Mouse (Mus musculus): ENCODE data around the gene Eif4a2.
"Not testable (repeated sequence)": the region's sequence is repeated elsewhere in the genome, so short reads cannot be mapped to it uniquely, and the experiment has no call there.

Gene Eif4a2

DNA sequence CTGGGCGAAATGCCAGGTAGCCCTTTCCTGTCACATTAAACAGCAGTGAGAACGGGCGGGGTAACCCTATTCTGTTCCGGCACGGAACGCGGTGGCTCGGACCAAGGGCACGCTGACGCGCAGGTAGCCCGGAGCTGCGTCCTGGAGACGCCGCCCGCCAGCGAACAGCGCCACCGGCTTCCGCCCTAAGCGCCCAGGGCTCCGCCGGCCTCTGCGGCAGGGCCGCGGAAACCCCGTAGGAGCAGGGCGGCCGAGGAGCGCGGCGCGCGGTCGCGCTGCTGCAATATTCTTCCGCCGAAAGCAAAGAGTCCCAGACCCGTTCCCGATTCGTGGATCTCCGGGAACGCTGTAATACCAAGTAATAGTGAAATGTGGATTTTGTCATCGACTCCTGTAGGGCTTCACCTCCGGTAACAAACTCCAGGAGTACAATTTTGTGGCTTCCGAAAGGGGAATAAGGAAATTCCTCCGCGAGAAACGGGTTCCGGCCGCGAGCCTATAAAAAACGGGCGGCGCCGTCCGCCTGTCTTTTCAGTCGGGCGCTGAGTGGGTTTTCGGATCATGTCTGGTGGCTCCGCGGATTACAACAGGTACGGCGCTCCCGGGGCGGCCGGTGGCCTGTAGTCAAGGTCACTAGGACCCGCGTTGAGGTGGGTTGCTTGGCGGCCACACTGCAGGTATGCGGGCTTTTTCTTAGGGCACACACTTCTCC is at the start of gene Eif4a2:
TSS of gene Eif4a2 (plus strand) at position 214 of the 712 bp plus-strand sequence.
- peak; percentile 92 for DNase-seq (ENCODE audit: low spot score in 2 of 2)

DNA sequence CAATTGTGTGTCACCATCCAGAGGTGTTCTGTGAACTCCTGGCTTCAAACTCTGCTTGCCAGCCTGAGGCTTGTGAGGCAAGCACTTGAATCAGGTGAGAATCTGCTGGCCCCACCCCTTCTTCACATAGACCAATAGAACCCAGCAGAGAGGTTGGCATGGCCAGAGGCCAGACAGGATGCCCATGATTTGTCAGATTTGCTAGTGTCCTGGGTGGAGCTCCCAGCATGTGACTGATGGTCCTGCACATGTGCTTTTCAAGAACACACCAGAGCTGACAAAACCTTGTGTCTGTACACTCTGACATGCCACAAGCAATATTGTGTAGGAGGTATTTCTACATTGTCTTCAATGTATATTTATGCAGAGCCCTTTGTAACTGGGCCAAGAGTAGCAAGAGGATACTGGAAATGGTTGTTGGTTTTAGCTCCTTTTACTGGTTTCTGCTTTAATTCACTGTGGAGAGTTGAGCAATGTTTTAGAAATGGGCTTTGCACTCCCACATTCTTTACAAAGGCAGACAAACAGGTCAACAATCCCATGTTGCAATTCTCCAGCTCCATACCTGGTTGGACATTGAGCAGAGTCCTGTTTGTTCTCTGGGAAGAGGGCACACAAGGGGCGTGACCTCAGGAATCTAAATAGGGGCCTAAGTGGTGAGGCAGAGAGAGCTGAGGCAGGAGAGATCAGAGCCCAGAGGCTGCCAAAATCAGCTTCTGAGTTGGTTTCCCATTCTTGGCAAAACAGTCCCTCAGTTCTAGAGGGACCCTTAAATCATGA is 49.4 kb upstream of the Eif4a2 start, which contains the start of gene Kng1:
TSS of gene Kng1 (plus strand) at position 198 of the 780 bp plus-strand sequence.
- not testable (repeated sequence) for DNase-seq (ENCODE audit: low spot score in 2 of 2)

DNA sequence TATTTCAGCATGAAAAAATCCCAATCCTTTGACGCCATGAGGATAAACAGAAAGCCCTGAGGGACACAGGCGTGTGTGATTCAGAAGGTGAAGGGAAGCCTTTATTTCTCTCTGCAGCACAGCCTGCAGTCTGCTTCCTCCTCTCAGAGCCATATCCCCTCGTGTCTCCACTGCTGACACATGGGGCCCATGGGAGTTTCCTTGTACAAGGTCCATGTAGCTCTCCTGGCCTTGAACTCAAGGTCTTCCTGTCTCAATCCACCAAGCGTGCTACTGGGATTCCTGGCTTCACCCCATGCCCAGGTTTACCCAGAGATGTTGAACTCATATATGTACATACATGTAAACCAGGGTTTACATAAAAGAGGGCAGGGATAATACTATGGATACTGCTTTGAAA is 47.6 kb upstream of the Eif4a2 start:
- DNase-seq (ENCODE audit: low spot score in 2 of 2): not testable (repeated sequence)

DNA sequence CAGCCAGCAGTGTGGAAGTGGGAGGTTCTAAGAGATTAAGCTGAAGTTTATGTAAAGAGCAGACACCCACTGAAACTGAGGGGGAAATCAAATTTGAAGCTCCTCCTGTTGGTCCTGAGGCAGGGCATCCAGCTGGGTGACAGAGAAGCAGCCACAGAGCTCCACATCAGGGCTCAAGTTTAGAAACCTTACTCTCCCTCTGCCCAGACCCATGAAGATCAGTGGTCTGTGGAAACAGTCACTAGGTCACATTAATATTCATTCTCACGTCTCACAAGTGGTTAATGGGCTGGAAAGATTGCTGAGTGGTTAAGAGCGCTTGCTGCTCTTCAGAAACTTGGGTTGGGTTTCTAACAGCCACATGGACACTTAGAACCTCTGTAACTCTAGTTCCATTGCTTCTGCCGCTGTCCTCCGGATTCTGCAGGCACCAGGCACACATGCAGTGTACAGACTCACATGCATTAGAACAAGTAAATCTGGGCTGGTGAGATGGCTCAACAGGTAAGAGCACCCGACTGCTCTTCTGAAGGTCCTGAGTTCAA is 46.4 kb upstream of the Eif4a2 start:
- not testable (repeated sequence) for DNase-seq (ENCODE audit: low spot score in 2 of 2)

DNA sequence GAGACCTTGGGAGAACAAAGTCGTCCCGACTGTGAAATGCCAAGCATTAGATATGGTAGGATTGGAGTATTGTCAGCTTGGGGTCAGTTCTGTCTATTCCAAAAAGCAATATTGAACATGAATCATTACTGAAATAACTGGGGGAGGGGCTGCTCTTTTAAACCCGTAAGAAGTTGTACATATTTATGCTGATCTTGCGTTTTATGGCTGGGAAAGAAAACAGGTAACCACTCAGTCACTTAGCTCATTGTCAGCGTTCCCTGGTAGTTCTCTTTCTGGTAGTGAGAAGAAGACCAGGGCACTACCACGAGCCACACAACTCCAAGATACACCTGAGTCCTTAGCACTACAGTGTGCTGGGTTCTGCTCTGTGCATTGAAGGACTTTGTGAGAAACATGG is 29.7 kb upstream of the Eif4a2 start:
- DNase-seq (ENCODE audit: low spot score in 2 of 2): not testable (repeated sequence)

DNA sequence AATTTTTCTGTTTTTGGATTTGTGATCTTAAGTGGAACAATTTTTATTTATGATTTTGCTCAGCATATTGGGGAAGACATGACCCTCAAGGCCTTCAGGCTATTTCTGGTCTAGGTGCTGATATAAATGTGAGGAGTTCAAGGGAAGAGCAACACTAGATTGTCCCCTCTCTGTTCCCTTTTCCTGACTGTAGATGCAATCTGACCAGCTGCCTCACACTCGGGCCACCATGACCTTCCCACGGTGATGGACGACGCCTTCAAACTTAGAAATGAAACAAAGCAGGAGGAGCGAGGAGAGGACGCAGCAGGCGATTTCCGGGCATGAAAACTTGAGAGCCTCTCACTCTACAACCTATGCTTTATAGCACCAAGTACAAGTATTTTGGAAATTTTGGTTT is 20.1 kb upstream of the Eif4a2 start:
- not testable (repeated sequence) for DNase-seq (ENCODE audit: low spot score in 2 of 2)

DNA sequence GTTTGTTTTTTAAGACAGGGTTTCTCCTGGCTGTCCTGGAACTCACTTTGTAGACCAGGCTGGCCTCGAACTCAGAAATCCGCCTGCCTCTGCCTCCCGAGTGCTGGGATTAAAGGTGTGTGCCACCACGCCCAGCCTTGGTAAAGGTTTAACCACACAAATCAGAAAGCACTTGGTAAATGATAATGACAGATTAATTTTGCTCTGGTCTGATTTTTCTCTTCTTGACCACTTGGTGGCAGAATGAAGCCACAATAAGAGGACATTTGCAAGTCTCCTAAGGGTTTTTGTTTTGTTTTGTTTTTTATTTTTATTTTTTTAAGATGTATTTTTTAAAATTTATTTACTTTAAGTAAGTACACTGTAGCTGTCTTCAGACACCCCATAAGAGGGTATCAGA is 19.5 kb upstream of the Eif4a2 start:
- not testable (repeated sequence) for DNase-seq (ENCODE audit: low spot score in 2 of 2)

DNA sequence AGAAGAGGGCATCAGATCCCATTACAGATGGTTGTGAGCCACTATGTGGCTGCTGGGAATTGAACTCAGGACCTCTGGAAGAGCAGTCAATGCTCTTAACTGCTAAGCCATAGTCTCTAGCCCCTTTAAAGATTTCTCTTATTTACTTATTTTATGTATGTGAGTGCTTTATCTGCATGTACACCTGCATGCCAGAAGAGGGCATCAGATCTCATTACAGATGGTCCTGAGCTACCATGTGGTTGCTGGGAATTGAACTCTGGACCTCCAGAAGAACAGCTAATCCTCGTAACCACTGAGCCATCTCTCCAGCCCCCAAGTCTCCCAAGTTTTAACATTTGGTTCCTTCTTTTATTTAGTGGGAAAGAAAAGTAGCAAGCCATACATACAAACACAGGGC is 18.8 kb upstream of the Eif4a2 start:
- DNase-seq (ENCODE audit: low spot score in 2 of 2): not testable (repeated sequence)

DNA sequence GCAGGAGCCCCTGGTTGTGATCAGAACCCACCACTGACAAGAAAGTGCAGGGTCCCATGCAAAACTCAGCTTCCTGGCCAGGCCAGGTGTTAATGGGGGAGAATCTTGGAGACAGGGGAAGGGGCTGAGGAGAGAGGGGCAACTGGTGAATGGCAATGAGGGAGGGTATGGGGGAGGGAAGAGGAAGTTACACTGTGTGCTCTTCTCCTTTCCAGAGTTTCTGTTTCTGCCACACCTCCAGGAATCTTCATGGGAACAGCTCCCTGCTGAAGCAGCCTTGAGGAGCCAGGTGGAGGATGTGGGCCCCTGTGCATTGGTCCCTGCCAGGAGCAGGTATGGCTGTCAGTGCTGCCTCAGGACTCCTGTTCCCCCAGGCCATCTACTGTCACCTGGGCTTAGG is 15.9 kb upstream of the Eif4a2 start:
- DNase-seq (ENCODE audit: low spot score in 2 of 2): not testable (repeated sequence)

GRCm38 (mm10) chr16:23093321-23093953 is 13.8 kb upstream of the Eif4a2 start:
- no peak for DNase-seq (ENCODE audit: low spot score in 2 of 2)

DNA sequence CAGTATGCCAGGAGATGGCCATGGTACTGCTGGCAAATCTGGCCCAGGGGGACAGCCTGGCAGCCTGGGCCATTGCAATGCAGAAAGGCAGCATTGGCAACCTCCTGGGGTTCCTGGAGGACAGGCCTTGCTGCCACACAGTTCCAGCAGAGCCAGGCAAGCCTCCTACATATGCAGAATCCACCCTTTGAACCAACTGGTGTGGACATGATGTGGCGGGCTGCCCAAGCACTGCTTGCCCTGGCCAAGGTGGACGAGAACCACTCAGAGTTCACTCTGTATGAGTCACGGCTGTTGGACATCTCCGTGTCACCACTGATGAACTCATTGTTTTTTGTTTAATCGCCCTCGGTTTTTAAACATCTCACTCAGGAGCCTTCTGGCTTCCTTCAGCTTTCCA is 13.1 kb upstream of the Eif4a2 start:
- no peak for DNase-seq (ENCODE audit: low spot score in 2 of 2)

- DNase-seq (ENCODE audit: low spot score in 2 of 2): not testable (repeated sequence)
Observed at GRCm38 (mm10) chr16:23095581-23095980, 11.7 kb upstream of the Eif4a2 start.

DNA sequence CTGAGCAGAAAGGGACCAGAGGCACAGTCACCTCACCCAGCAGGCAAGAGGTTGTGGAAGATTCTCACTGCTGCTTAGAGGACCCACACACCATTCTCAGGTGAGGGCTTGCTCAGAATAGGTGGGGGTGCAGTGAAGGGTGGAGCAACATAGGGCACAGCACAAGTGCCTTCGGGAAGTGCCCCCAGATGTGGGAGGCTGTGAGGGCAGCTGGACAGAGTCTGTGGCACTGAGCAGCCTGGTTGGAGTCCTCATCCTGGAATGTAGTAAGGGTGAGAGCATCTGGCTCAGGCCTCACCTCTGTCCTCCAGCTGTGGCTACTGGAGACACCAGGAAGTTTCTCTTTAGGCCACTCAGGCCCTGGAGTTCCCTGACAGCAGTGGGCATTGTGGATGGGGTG is 10.4 kb upstream of the Eif4a2 start:
- not testable (repeated sequence) for DNase-seq (ENCODE audit: low spot score in 2 of 2)

GRCm38 (mm10) chr16:23097290-23098104 is 9.7 kb upstream of the Eif4a2 start:
- DNase-seq (ENCODE audit: low spot score in 2 of 2): not testable (repeated sequence)

DNA sequence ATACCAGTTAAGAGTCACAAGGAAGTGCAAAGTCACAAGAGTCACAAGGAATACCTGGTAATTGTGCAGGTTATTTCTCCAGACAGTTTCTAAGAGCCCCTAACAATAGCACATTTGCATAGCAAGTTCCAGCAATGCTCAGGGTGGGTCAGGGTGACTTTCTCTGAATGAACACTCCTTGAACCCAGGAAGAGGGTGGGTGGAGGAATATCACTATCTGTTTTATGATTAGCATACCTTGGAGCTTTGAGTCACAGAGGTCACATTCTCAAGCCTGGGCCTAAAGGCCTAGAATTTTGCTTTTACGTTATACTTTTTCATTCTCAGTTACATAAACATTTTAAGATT is 9.2 kb upstream of the Eif4a2 start:
- not testable (repeated sequence) for DNase-seq (ENCODE audit: low spot score in 2 of 2)

DNA sequence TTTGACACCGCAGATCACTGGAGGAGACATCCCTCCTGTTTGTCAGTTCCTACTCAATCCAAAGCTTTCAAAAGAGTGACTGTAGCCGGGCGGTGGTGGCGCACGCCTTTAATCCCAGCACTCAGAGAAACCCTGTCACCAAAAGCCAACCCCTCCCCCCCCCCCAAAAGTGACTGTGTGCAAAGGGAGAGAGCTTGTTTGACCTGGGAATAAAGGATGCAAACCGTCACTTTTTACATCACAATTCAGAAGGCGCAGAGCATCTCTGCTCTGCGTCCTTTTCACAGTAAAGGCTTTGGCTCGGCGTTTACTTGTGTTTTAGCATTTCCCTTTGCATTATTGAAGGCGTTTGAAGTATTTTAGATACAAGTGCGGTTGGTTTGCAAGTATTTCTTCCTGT is 7.6 kb upstream of the Eif4a2 start:
- DNase-seq (ENCODE audit: low spot score in 2 of 2): no peak

DNA sequence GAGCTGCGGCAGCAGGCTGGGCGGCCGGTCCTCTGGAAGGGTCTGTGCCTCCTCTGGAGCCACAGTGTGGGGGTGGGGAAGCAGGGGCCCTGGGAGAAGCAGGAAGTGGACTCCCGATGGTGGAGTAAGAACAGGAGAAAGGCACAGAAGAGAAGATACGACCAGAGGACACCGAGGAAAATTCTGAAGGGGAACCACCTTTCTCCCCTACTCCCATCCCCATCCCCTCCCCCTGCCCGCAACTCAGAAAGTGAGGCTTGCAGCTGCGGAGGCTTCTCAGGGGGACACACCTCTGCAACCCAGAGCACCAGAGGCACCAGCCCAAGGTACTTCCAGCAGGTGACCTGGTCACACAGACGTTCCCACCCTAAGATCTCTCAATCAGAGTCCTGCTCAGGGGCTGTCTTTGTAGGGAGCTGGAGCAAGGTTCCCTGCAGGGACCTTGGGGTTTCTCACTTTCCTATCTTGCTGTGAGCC is 7.1 kb upstream of the Eif4a2 start:
- DNase-seq (ENCODE audit: low spot score in 2 of 2): no peak

GRCm38 (mm10) chr16:23100613-23101012 is 6.6 kb upstream of the Eif4a2 start:
- no peak for DNase-seq (ENCODE audit: low spot score in 2 of 2)

DNA sequence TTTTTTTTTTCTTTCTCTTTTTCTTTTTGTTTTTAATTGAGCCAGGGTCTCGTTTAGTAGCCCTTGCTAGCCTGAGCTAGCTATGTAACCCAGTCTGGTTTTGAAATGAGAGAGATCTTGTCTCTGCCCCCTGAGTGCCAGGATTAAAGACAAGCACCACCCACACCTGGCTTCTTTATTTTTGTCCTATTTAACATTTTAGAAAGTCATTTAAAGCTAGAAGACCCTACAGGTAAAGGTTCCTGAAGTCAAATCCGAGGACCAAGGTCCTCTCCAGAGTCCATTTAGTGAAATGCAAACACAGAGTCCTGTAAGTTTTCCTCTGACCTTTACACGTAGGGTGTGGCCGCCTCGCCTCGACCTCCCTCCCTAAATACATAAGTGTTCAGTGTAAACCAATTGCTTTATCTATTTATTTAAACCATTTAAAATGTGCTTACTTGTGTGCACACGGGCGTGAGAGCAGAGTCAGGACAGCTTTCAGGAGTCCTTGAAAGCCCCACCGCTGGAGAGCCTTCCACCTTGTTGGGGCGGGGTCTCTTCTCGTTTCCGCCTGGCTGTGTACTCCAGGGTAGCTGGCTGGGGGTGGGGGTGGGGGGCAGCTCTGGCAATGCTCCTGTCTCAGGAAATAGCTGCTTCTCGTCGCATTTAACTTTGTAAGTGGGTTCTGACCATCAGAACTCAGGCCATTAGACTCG is 4.8 kb upstream of the Eif4a2 start:
- DNase-seq (ENCODE audit: low spot score in 2 of 2): no peak

GRCm38 (mm10) chr16:23103038-23103745 is 4.1 kb upstream of the Eif4a2 start:
- no peak for DNase-seq (ENCODE audit: low spot score in 2 of 2)

All from urinary bladder, postnatal 36 days (tissue).